Mouse (Mus musculus) layer of hippocampus, adult 11-12 months (tissue): ENCODE measurements around the gene Cd1d1.
"Not testable (repeated sequence)": the region's sequence is repeated elsewhere in the genome, so short reads cannot be mapped to it uniquely, and the experiment has no call there.

Experiments
- DNase-seq: peaks from one replicate; pipeline ENCODE4 v3.0.0; 2022; ENCODE audit warnings: low spot score

Cd1d1 gene

GRCm38 (mm10) chr3:86999415-86999740 lies at the start of gene Cd1d1:
Gene Cd1d1 (minus strand): TSS chr3:86999441.
- DNase-seq, result no peak

- DNase-seq, result no peak
Observed at GRCm38 (mm10) chr3:87047801-87048200, 48.6 kb upstream of the Cd1d1 start.

GRCm38 (mm10) chr3:87041733-87042132 lies 42.5 kb upstream of the Cd1d1 start:
- no peak for DNase-seq

GRCm38 (mm10) chr3:87038500-87038899 lies 39.3 kb upstream of the Cd1d1 start:
- no peak for DNase-seq

- DNase-seq, result no peak
Observed at GRCm38 (mm10) chr3:87034061-87034460, 34.8 kb upstream of the Cd1d1 start.

GRCm38 (mm10) chr3:87033357-87033756 lies 34.1 kb upstream of the Cd1d1 start:
- DNase-seq, result peak; percentile 79

- DNase-seq, result peak; percentile 75
Observed at GRCm38 (mm10) chr3:87030855-87031254, 31.6 kb upstream of the Cd1d1 start.

- DNase-seq, result no peak
Observed at GRCm38 (mm10) chr3:87017707-87018106, 18.5 kb upstream of the Cd1d1 start.

GRCm38 (mm10) chr3:87017001-87017400 lies 17.8 kb upstream of the Cd1d1 start:
- DNase-seq, result no peak

- DNase-seq, result no peak
Observed at GRCm38 (mm10) chr3:87015931-87016330, 16.7 kb upstream of the Cd1d1 start.

GRCm38 (mm10) chr3:87012406-87012805 lies 13.2 kb upstream of the Cd1d1 start:
- DNase-seq, result not testable (repeated sequence)

GRCm38 (mm10) chr3:87008281-87008680 lies 9.0 kb upstream of the Cd1d1 start:
- not testable (repeated sequence) for DNase-seq

- DNase-seq, result no peak
Observed at GRCm38 (mm10) chr3:87000676-87001075, 1.4 kb upstream of the Cd1d1 start.

- no peak for DNase-seq
Observed at GRCm38 (mm10) chr3:87000051-87000450, 810 bp upstream of the Cd1d1 start.

GRCm38 (mm10) chr3:86998433-86999414 lies 517 bp downstream of the Cd1d1 start:
- DNase-seq, result peak; percentile 46

GRCm38 (mm10) chr3:86996111-86996510 lies 3.1 kb downstream of the Cd1d1 start:
- no peak for DNase-seq

GRCm38 (mm10) chr3:86995381-86995780 lies 3.9 kb downstream of the Cd1d1 start:
- no peak for DNase-seq

- DNase-seq, result not testable (repeated sequence)
Observed at GRCm38 (mm10) chr3:86986969-86987368, 12.3 kb downstream of the Cd1d1 start.

GRCm38 (mm10) chr3:86986490-86986889 lies 12.8 kb downstream of the Cd1d1 start:
- no peak for DNase-seq

- no peak for DNase-seq
Observed at GRCm38 (mm10) chr3:86983382-86983781, 15.9 kb downstream of the Cd1d1 start.

GRCm38 (mm10) chr3:86976546-86976945 lies 22.7 kb downstream of the Cd1d1 start:
- DNase-seq, result peak; percentile 87

GRCm38 (mm10) chr3:86975150-86975549 lies 24.1 kb downstream of the Cd1d1 start:
- peak; percentile 41 for DNase-seq

GRCm38 (mm10) chr3:86962665-86963435 lies 36.4 kb downstream of the Cd1d1 start:
- no peak for DNase-seq
